7 mouse cellular contexts compared by ENCODE assay signal in genomic region chr4:149806699-149807381, GRCm38 (mm10). TPM values are rescaled to one million over a fixed set of nuclear protein-coding genes. Genes with fewer than 3 reads are reported as not detected.
DNase-seq lines count a peak whose midpoint lies in the region; ATAC-seq and TF ChIP-seq lines count a peak whose summit lies in the region.

No protein-coding gene starts in this region.

- no peaks in the 10 kb centered on the region for H3K9me3 ChIP-seq in limb, embryonic 12.5 days
- no peaks in the 10 kb centered on the region for H3K9me3 ChIP-seq in midbrain, embryonic 16.5 days (replicated peaks; ENCODE audit: control insufficient read depth, low read length, poor library complexity, severe bottlenecking)

- no peaks in the 10 kb centered on the region for H3K27me3 ChIP-seq in kidney, adult 2 months (replicated peaks; ENCODE audit: control insufficient read depth, insufficient read depth, low read length)
- H3K27me3 ChIP-seq in limb, embryonic 12.5 days, result peaks cover 18% of the 10 kb centered on the region
- H3K27me3 ChIP-seq in midbrain, embryonic 16.5 days (ENCODE audit: control insufficient read depth, insufficient read depth, low read depth, low read length), result peaks cover 14% of the 10 kb centered on the region
- H3K27me3 ChIP-seq in spleen, adult 2 months (ENCODE audit: control insufficient read depth, insufficient read depth, low read length), result no peaks in the 10 kb centered on the region

- peak; percentile 94 for TF ChIP-seq CTCF in kidney, adult 2 months (conservative IDR thresholded peaks at IDR 0.05; ENCODE audit: insufficient read depth, insufficient read length, low read depth, low read length)
- TF ChIP-seq CTCF in spleen, adult 2 months (IDR thresholded peaks at IDR 0.05; ENCODE audit: extremely low read depth, insufficient read depth, insufficient read length, insufficient replicate concordance), result peak; percentile 92; the same call in 1 of the 2 replicates

- DNase-seq in adrenal gland, postnatal 14 days, result peak; percentile 96
- peak; percentile 88 for DNase-seq in embryo, embryonic 9.5 days (ENCODE audit: extremely low spot score)
- peak; percentile 93 to 94 for DNase-seq in gastrocnemius, postnatal 4 days (ENCODE audit: low spot score in 2 of 2)
- peak; percentile 92 for DNase-seq in kidney, adult 2 months
- peak; percentile 72 to 86 for DNase-seq in spleen, adult 2 months (ENCODE audit: low read depth in 1 of 2, low spot score in 2 of 2)

- no peak overlapping the region for H3K9ac ChIP-seq in limb, embryonic 12.5 days (replicated peaks)
- H3K9ac ChIP-seq in midbrain, embryonic 16.5 days (ENCODE audit: low read depth, low read length), result no peak overlapping the region

- WGBS in kidney, adult 2 months, result 46% methylated on average over 19 of the region's 19 CpGs
- 53% methylated on average over 19 of the region's 19 CpGs for WGBS in limb, embryonic 12.5 days
- 48% methylated on average over 19 of the region's 19 CpGs for WGBS in midbrain, embryonic 16.5 days
- WGBS in spleen, adult 2 months, result 50% methylated on average over 19 of the region's 19 CpGs

- H3K27ac ChIP-seq in kidney, adult 2 months (ENCODE audit: insufficient read depth, low read depth, low read length), result no peak overlapping the region
- H3K27ac ChIP-seq in limb, embryonic 12.5 days, result no peak overlapping the region
- no peak overlapping the region for H3K27ac ChIP-seq in midbrain, embryonic 16.5 days (ENCODE audit: low read length)
- no peak overlapping the region for H3K27ac ChIP-seq in spleen, adult 2 months (ENCODE audit: insufficient read depth, low read length)

- TF ChIP-seq POLR2A in kidney, adult 2 months (IDR thresholded peaks at IDR 0.05; ENCODE audit: low read depth, low read length), result no peak
- TF ChIP-seq POLR2A in spleen, adult 2 months (IDR thresholded peaks at IDR 0.05; ENCODE audit: low read depth, low read length), result no peak

- no peaks in the 10 kb centered on the region for H3K4me1 ChIP-seq in kidney, adult 2 months (ENCODE audit: control insufficient read depth, insufficient read depth, low read length)
- H3K4me1 ChIP-seq in limb, embryonic 12.5 days (replicated peaks), result peaks cover 17% of the 10 kb centered on the region
- H3K4me1 ChIP-seq in midbrain, embryonic 16.5 days (ENCODE audit: control insufficient read depth, insufficient read depth, low read length), result no peaks in the 10 kb centered on the region
- no peaks in the 10 kb centered on the region for H3K4me1 ChIP-seq in spleen, adult 2 months (ENCODE audit: control insufficient read depth, insufficient read depth, insufficient read length)

- no peaks in the 10 kb centered on the region for H3K36me3 ChIP-seq in kidney, adult 2 months (ENCODE audit: control insufficient read depth, insufficient read depth, low read length)
- H3K36me3 ChIP-seq in limb, embryonic 12.5 days, result no peaks in the 10 kb centered on the region
- H3K36me3 ChIP-seq in midbrain, embryonic 16.5 days (ENCODE audit: control insufficient read depth, insufficient read depth, low read length), result no peaks in the 10 kb centered on the region
- H3K36me3 ChIP-seq in spleen, adult 2 months (ENCODE audit: control insufficient read depth, insufficient read depth, low read length), result no peaks in the 10 kb centered on the region

- no peak overlapping the region for H3K4me3 ChIP-seq in kidney, adult 2 months (ENCODE audit: insufficient read depth, low read depth, low read length)
- no peak overlapping the region for H3K4me3 ChIP-seq in limb, embryonic 12.5 days (replicated peaks)
- H3K4me3 ChIP-seq in midbrain, embryonic 16.5 days (ENCODE audit: low read depth, low read length), result no peak overlapping the region
- no peak overlapping the region for H3K4me3 ChIP-seq in spleen, adult 2 months (ENCODE audit: extremely low read depth, insufficient read depth, insufficient read length)

- H3K4me2 ChIP-seq in limb, embryonic 12.5 days, result no peak overlapping the region
- no peak overlapping the region for H3K4me2 ChIP-seq in midbrain, embryonic 16.5 days (ENCODE audit: low read length)

- 0 out of 2 replicates have a peak, but pooled peaks have one; percentile 48 for ATAC-seq in limb, embryonic 12.5 days (ENCODE audit: insufficient number of reproducible peaks, insufficient read depth, low FRiP score, low TSS enrichment, low read depth)
- ATAC-seq in midbrain, embryonic 16.5 days, result peak; percentile 66; the same call in 1 of the 2 replicates

RNA-seq across cellular contexts. Expression of gene Slc25a33, which starts 32.8 kb away (rescaled TPM):
- total RNA-seq in adrenal gland, postnatal 14 days (2021), result 30.6 and 36.6 TPM in 2 replicates
- 1 to 10 TPM; 5.8 to 9.0 TPM for total RNA-seq in gastrocnemius, postnatal 4 days (2021)
- polyA plus RNA-seq in kidney, adult 2 months (2012; rRNA removed), result 16.8 and 18.3 TPM in 2 replicates
- 27.6 and 33.5 TPM in 2 replicates for polyA plus RNA-seq in limb, embryonic 12.5 days (2016; fragmentation: Nextera tagmentation; extraction: Ambion mirVana)
- polyA plus RNA-seq in midbrain, embryonic 16.5 days (2015; fragmentation: Nextera tagmentation; extraction: Ambion mirVana), result 28.8 and 29.1 TPM in 2 replicates
- 5.4 and 7.1 TPM in 2 replicates for polyA plus RNA-seq in spleen, adult 2 months (2012; rRNA removed)
